Mouse (Mus musculus): ENCODE data around the gene Vps45. TPM values are rescaled to one million over a fixed set of nuclear protein-coding genes. Genes with fewer than 3 reads are reported as not detected.
"Not testable (repeated sequence)": the region's sequence is repeated elsewhere in the genome, so short reads cannot be mapped to it uniquely, and the experiment has no call there.

Vps45 gene
- polyA plus RNA-seq, 1 experiment from 2014 or later = 35.8 TPM

- not testable (repeated sequence) for H3K4me2 ChIP-seq; H3K27me3 ChIP-seq; H3K27ac ChIP-seq; H3K9ac ChIP-seq; H3K4me3 ChIP-seq; H3K9me3 ChIP-seq; H3K36me3 ChIP-seq; H3K4me1 ChIP-seq; ATAC-seq (ENCODE audit: insufficient number of reproducible peaks, low FRiP score, low TSS enrichment, low read depth)
- 92% methylated on average over 7 of the region's 7 CpGs for WGBS
Observed at GRCm38 (mm10) chr3:95977587-95977986, 80.7 kb downstream of the Vps45 start.

- H3K36me3 ChIP-seq = no peaks in the 10 kb centered on the region
- peaks cover 9% of the 10 kb centered on the region for H3K4me1 ChIP-seq
- no peaks in the 10 kb centered on the region for H3K9me3 ChIP-seq
- H3K4me3 ChIP-seq = no peak overlapping the region
- H3K9ac ChIP-seq = no peak overlapping the region
- no peaks in the 10 kb centered on the region for H3K27me3 ChIP-seq
- no peak overlapping the region for H3K4me2 ChIP-seq
- no peak for ATAC-seq (ENCODE audit: insufficient number of reproducible peaks, low FRiP score, low TSS enrichment, low read depth)
- no peak overlapping the region for H3K27ac ChIP-seq
- 54% methylated on average over 3 of the region's 3 CpGs for WGBS
Observed at GRCm38 (mm10) chr3:95977079-95977478, 81.2 kb downstream of the Vps45 start.

GRCm38 (mm10) chr3:95972873-95973634 is 85.2 kb downstream of the Vps45 start:
- H3K36me3 ChIP-seq = no peaks in the 10 kb centered on the region
- H3K4me3 ChIP-seq = peak overlapping the region; percentile 36
- WGBS = 4% methylated on average over 34 of the region's 34 CpGs
- no peaks in the 10 kb centered on the region for H3K27me3 ChIP-seq
- peak; percentile 40; the same call in 1 of the 2 replicates for ATAC-seq (ENCODE audit: insufficient number of reproducible peaks, low FRiP score, low TSS enrichment, low read depth)
- H3K9me3 ChIP-seq = no peaks in the 10 kb centered on the region
- H3K9ac ChIP-seq = peak overlapping the region; percentile 35; the same call in 1 of the 2 replicates
- H3K27ac ChIP-seq = peak overlapping the region; percentile 43; the same call in 1 of the 2 replicates
- peaks cover 9% of the 10 kb centered on the region for H3K4me1 ChIP-seq
- H3K4me2 ChIP-seq = peak overlapping the region; percentile 61

GRCm38 (mm10) chr3:95972251-95972872 is 85.9 kb downstream of the Vps45 start:
- H3K36me3 ChIP-seq = no peaks in the 10 kb centered on the region
- no peak for ATAC-seq (ENCODE audit: insufficient number of reproducible peaks, low FRiP score, low TSS enrichment, low read depth)
- no peaks in the 10 kb centered on the region for H3K9me3 ChIP-seq
- H3K4me2 ChIP-seq = peak overlapping the region; percentile 61
- peak overlapping the region; percentile 36 for H3K4me3 ChIP-seq
- H3K27me3 ChIP-seq = no peaks in the 10 kb centered on the region
- peak overlapping the region; percentile 43; the same call in 1 of the 2 replicates for H3K27ac ChIP-seq
- peak overlapping the region; percentile 35; the same call in 1 of the 2 replicates for H3K9ac ChIP-seq
- peaks cover 9% of the 10 kb centered on the region for H3K4me1 ChIP-seq
- 72% methylated on average over 12 of the region's 12 CpGs for whole genome bisulfite sequencing

- not testable (repeated sequence) for H3K4me3 ChIP-seq; H3K9ac ChIP-seq; ATAC-seq (ENCODE audit: insufficient number of reproducible peaks, low FRiP score, low TSS enrichment, low read depth); H3K27ac ChIP-seq; H3K27me3 ChIP-seq; H3K4me2 ChIP-seq; H3K36me3 ChIP-seq; H3K9me3 ChIP-seq
- 56% methylated on average over 7 of the region's 7 CpGs for WGBS
- H3K4me1 ChIP-seq = peaks cover 14% of the 10 kb centered on the region
Observed at GRCm38 (mm10) chr3:95970661-95971060, 87.6 kb downstream of the Vps45 start.

- Histone ChIP-seq H3K4me1 (peaks cover 14% of the 10 kb centered on the region), H3K27me3 (no peaks in the 10 kb centered on the region), H3K9ac (no peak overlapping the region), H3K36me3 (no peaks in the 10 kb centered on the region), H3K4me2 (no peak overlapping the region), H3K4me3 (no peak overlapping the region), H3K9me3 (no peaks in the 10 kb centered on the region), H3K27ac (no peak overlapping the region)
- ATAC-seq (ENCODE audit: insufficient number of reproducible peaks, low FRiP score, low TSS enrichment, low read depth) = no peak
- 81% methylated on average over 1 of the region's 1 CpGs for WGBS
Observed at GRCm38 (mm10) chr3:95969277-95969676, 89.0 kb downstream of the Vps45 start.

GRCm38 (mm10) chr3:95965518-95966451 is 92.5 kb downstream of the Vps45 start:
- Histone ChIP-seq H3K27ac (no peak overlapping the region), H3K36me3 (no peaks in the 10 kb centered on the region), H3K9ac (peak overlapping the region; percentile 10; the same call in 1 of the 2 replicates), H3K4me3 (no peak overlapping the region; the same call in 1 of the 2 replicates), H3K27me3 (no peaks in the 10 kb centered on the region), H3K4me1 (peaks cover 5% of the 10 kb centered on the region), H3K9me3 (no peaks in the 10 kb centered on the region), H3K4me2 (peak overlapping the region; percentile 41)
- 6% methylated on average over 7 of the region's 7 CpGs for WGBS
- no peak for ATAC-seq (ENCODE audit: insufficient number of reproducible peaks, low FRiP score, low TSS enrichment, low read depth)

- Histone ChIP-seq H3K4me2 (no peak overlapping the region), H3K9ac (no peak overlapping the region), H3K4me1 (peaks cover 5% of the 10 kb centered on the region), H3K27ac (no peak overlapping the region), H3K27me3 (no peaks in the 10 kb centered on the region), H3K9me3 (no peaks in the 10 kb centered on the region), H3K4me3 (no peak overlapping the region), H3K36me3 (no peaks in the 10 kb centered on the region)
- 37% methylated on average over 4 of the region's 4 CpGs for WGBS
- ATAC-seq (ENCODE audit: insufficient number of reproducible peaks, low FRiP score, low TSS enrichment, low read depth) = no peak
Observed at GRCm38 (mm10) chr3:95963681-95964080, 94.6 kb downstream of the Vps45 start.

- Histone ChIP-seq H3K9me3 (no peaks in the 10 kb centered on the region), H3K27me3 (no peaks in the 10 kb centered on the region), H3K4me2 (no peak overlapping the region), H3K27ac (no peak overlapping the region), H3K4me1 (peaks cover 5% of the 10 kb centered on the region), H3K4me3 (no peak overlapping the region), H3K36me3 (no peaks in the 10 kb centered on the region), H3K9ac (no peak overlapping the region)
- ATAC-seq (ENCODE audit: insufficient number of reproducible peaks, low FRiP score, low TSS enrichment, low read depth) = no peak
- WGBS = 41% methylated on average over 2 of the region's 2 CpGs
Observed at GRCm38 (mm10) chr3:95963230-95963629, 95.0 kb downstream of the Vps45 start.

GRCm38 (mm10) chr3:95962182-95962581 is 96.1 kb downstream of the Vps45 start:
- ATAC-seq (ENCODE audit: insufficient number of reproducible peaks, low FRiP score, low TSS enrichment, low read depth); H3K27ac ChIP-seq; H3K4me2 ChIP-seq; H3K9ac ChIP-seq; H3K27me3 ChIP-seq; H3K9me3 ChIP-seq; H3K4me3 ChIP-seq; H3K36me3 ChIP-seq; H3K4me1 ChIP-seq: not testable (repeated sequence)
- 79% methylated on average over 8 of the region's 8 CpGs for WGBS

- H3K27me3 ChIP-seq = no peaks in the 10 kb centered on the region
- H3K4me1 ChIP-seq = 0 out of 2 replicates have a peak, but pooled peaks cover 4% of the 10 kb centered on the region
- 91% methylated on average over 1 of the region's 1 CpGs for WGBS
- H3K4me2 ChIP-seq = no peak overlapping the region
- no peak overlapping the region for H3K9ac ChIP-seq
- no peak for ATAC-seq (ENCODE audit: insufficient number of reproducible peaks, low FRiP score, low TSS enrichment, low read depth)
- H3K4me3 ChIP-seq = no peak overlapping the region
- no peaks in the 10 kb centered on the region for H3K9me3 ChIP-seq
- H3K27ac ChIP-seq = no peak overlapping the region
- no peaks in the 10 kb centered on the region for H3K36me3 ChIP-seq
Observed at GRCm38 (mm10) chr3:95959807-95960206, 98.5 kb downstream of the Vps45 start.
